Mouse (Mus musculus) embryo, embryonic 11.5 days (tissue): Measurements from ENCODE around the gene Insig1.
A peak's percentile ranks its signal among the peaks of the same experiment; 100 is the strongest.

Experiments used
- DNase-seq: peaks from one replicate; pipeline ENCODE4 v3.0.0-alpha.2; 2012; ENCODE audit warnings: low read depth, low spot score

The Insig1 gene

GRCm38 (mm10) chr5:28070828-28071455 lies at the start of gene Insig1:
Gene Insig1 (plus strand): TSS chr5:28071363.
- peak; percentile 97 for DNase-seq

DNA sequence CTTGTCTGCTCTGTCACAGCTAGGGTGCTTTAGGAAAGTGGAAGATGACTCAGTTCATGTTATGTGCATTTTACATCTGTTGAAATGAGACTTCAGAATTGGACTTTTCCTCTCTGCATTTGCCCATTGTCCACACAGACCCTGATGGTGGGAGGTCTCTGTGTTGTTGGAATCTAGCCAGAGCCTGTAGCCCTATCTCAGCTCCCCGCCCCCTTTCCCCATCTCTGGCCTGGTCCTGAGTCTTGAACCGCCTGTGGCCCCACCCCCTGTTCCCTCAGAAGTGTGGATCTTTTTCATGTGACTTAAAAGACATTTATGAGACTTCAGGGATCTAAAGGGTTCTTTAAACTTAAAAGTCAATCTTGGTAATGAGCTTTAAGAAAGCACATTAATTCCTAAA lies 47.7 kb upstream of the Insig1 start:
- no peak for DNase-seq

DNA sequence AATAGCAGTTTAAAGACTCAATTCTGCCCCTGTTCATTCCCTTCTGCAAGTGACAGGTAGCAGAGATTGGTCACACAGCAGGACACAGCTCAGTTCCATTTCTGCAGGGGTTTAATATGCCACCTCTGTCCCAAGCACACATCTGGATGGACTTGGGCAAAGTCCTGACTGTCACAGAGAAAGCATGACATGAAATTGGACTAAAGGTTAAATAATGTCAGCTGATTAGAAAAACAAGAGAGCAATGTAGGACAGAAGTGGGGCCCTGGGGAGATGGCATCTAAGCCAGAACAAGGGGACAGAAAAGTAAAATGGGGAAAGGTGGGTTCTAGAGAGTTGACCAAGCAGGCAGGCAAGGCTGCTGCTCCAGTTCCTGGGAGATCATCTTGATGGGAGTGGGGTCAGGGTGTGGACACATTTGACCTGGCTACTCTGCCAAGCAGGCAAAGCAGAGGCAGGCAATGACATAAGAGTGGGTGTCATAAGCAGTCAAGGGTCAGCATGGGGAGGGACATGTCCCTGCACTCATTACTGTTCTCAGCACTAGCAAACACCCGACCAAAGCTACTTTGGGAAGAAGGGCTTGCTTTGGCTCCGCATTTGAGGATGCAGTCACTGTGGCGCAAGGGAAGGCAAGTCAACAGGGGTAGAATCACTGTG lies 39.5 kb upstream of the Insig1 start:
- no peak for DNase-seq

- DNase-seq, result no peak
Observed at GRCm38 (mm10) chr5:28032866-28033265, 38.3 kb upstream of the Insig1 start.

- DNase-seq, result no peak
Observed at GRCm38 (mm10) chr5:28033281-28033680, 37.9 kb upstream of the Insig1 start.

- no peak for DNase-seq
Observed at GRCm38 (mm10) chr5:28033826-28034225, 37.3 kb upstream of the Insig1 start.

DNA sequence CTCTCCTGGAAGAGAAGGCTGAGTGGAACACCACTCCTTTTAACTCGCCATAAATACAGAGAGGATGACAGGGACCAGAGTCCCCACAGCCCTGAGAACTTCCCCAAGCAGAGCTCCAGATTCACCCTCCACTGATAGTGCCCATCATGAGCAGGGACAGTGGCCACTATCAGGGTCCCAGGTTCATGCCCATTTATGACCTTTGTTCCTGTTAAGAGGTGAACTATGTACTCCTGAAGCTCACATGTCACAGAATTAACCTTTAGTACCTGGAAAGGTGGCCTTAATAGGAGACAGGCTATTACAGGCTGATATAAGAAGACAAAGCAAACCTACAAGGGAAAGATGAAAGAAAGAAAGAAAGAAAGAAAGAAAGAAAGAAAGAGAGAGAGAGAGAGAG lies 35.2 kb upstream of the Insig1 start:
- DNase-seq, result no peak

- no peak for DNase-seq
Observed at GRCm38 (mm10) chr5:28036518-28036917, 34.6 kb upstream of the Insig1 start.

DNA sequence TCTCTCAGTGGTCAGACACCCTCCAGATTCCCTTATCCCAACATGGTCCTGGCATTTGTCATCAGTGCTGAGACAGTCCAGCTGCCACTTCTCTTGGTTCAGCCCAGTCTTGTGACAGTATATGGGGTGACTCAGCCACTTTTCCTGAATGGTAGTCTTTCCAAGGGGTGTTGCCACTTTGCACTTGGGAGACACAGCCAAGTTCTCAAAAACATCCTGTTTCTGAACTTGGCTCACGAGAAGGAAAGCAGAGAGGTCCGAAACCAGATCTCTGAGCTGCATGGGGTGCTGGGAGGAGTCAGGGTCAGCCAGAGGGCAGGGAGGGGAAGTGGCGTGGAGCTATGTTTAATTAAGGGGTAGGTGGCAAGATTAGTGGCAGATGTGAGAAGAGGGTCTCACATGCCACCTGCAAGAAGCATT lies 34.0 kb upstream of the Insig1 start:
- DNase-seq, result no peak

GRCm38 (mm10) chr5:28037639-28038038 lies 33.5 kb upstream of the Insig1 start:
- no peak for DNase-seq

DNA sequence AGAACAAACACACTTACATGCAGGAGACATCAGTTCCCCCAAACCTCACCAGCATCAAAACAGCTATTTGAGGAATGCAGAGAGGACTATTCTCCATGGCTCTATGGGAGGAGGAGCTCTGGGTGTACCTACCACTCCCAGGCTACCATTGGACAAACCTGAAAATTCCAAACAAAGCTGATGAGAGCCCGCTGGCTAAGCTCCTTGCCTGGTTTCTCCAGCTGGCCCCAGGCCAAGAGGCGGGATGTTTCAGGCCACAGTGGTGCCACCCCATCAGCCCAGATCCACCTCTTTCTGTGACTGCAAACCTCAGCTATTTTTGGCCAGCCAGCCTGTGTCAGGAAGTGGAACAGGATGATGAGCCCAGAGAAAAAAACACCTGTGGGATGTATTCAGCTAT lies 33.0 kb upstream of the Insig1 start:
- DNase-seq, result no peak

GRCm38 (mm10) chr5:28039746-28040655 lies 31.2 kb upstream of the Insig1 start:
- DNase-seq, result no peak

DNA sequence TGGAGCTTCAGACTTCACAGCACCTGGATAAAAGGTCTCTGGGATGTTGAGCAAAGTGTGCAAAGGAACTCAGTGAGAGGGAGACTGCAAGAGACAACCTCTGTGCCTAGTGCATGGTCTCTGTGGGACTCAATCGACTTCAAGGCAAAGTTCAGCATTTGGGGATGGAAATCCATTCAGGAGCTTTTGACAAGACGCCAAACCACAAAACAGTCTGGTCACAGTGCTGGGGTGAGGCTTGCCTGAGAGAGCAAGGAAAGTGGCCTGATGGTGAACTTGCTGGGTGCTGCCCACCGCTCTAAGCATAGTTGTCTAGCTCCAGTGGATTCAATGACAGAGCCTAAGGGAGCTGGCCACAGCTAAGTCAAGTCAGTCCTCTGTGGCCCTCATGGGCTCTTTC lies 30.4 kb upstream of the Insig1 start:
- no peak for DNase-seq

GRCm38 (mm10) chr5:28042021-28042420 lies 29.1 kb upstream of the Insig1 start:
- DNase-seq, result no peak

GRCm38 (mm10) chr5:28042779-28043178 lies 28.4 kb upstream of the Insig1 start:
- no peak for DNase-seq

DNA sequence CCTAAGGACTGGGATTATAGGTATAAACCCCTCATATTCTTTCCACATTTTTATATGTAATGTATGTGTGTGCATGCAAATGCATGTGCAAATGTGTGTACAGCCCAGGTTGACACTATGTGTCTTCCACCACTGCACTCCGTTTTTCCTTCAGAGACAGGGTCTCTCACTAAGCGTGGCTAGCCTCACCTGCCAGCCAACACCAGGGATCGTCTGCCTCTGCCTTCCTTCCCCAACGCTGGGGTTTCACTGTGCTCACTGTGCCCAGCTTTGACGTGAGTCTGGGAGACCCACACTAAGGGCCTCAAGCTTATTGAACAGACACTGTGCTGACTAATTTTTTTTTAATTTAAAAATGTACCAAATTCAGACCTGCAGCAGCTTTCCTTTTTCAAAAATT lies 27.8 kb upstream of the Insig1 start:
- DNase-seq, result no peak

DNA sequence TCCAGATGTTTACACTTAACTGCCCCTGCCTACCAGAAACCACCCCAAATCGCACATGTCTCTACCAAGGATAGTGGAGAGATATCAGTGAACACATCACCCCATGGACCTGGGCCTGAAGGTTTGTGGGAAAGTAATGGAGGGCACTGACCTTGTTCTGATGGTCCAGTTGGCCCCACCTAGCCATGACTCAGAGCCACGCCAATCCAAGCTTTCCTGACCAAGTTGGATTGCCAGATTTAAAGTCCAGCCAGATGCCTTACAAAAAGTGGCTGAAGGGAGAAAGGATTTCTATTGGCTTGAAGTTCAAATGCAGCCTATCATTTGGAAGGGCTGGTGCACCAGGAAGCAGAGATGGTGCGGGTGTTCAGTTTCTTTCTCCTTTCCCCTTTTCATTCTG lies 24.2 kb upstream of the Insig1 start:
- no peak for DNase-seq

DNA sequence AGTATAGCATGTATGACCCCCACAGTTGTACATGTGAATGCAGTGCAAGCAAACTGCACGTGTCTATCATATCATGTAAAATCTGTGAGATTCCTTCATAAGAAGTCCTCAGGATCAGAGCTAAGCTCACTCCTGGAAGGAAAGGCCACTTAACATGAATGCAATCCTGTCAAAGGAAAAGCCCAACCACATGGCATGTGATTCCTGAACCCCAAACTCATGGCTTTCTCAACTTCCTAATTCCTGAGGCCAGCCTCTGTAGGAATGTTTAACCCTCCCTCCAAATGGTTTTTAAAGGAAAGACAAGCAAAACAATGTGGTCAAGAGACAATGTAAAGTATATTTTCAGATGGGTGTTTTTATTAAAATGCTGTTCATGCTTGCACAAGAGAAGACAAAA lies 23.2 kb upstream of the Insig1 start:
- DNase-seq, result no peak

- no peak for DNase-seq
Observed at GRCm38 (mm10) chr5:28055450-28055849, 15.7 kb upstream of the Insig1 start.

DNA sequence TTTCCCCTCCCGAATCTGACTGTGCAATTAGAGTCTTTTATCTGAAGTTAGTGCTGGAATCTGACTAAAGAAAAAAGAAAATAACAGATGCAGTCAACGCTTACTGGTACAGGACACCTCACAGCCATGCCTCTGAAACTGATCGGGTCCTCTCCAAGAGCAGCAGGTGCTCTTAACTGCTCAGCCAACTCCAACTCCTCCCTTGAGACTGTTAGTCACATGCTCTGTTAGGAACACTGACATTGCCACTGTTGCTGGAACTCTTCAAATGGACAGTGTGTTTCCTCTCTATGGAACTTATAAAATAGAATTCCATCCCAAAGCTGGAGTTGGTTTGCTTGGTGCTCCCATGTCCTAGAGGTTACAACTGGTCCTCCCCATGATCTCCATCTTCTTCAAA lies 14.3 kb upstream of the Insig1 start:
- no peak for DNase-seq

DNA sequence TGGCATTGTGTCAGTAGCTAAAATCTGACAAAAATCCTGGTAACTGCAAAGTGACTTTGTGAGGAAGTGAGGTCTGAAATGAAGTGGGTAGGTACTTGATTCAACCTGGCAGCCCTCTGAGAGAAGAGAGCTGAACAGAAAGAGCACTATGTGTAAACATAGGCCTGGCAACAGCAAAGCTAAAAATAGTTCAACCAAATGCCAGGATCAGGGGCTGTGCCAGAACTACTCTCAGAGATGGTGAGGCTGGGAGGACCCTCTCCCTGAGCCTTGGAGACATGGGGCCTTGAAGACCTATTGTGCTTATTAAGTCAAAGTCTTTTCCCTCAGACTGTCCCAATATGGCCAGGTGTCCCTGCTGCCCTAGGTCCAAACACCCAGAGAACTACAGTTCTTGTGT lies 10.7 kb upstream of the Insig1 start:
- DNase-seq, result no peak

DNA sequence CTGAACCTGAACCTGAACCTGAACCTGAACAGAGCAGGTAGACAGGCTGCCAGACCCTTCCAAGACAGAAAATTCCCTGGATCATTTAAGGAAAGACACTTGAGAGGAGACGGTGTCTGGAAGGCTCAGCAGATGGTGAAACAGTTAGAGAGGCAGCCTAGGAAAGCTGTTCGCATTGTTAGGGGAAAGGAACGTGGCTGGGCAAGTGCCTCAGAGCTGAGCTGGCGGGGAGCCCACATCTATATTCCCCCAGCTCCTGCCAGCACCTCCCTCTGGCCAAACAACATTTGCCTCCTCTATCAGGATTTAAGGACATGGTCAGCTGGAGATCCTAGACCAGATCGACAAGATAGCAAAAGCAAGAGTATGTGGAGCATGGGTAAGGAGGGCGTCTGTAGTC lies 10.2 kb upstream of the Insig1 start:
- no peak for DNase-seq
